Mouse (Mus musculus) heart, embryonic 13.5 days (tissue): ENCODE data around the gene Cntfr. TPM values are rescaled to one million over a fixed set of nuclear protein-coding genes. Genes with fewer than 3 reads are reported as not detected.

ENCODE experiments used
- ATAC-seq: fragments of 200-750 bp; cut with Nextera tagmentation; 2 replicates; pipeline ENCODE4 v1.8.0; 2017; ENCODE audit warnings: moderate TSS enrichment; ENCODE audit not compliant: insufficient number of reproducible peaks, low FRiP score, low TSS enrichment; ENCODE audit errors: extremely low read depth
- H3K27ac ChIP-seq: fragments of 300-500 bp; sonication (generic); replicated peaks from 2 replicates; pipeline ENCODE4 v1.5.1; 2015; ENCODE audit warnings: moderate library complexity, mild to moderate bottlenecking, inconsistent platforms
- H3K27me3 ChIP-seq: fragments of 300-500 bp; sonication (generic); replicated peaks from 2 replicates; pipeline ENCODE4 v1.6.1; 2015; ENCODE audit warnings: mild to moderate bottlenecking, inconsistent platforms
- H3K36me3 ChIP-seq: fragments of 300-500 bp; sonication (generic); 2 replicates; pipeline ENCODE4 v1.6.1; 2015; ENCODE audit warnings: mild to moderate bottlenecking, inconsistent platforms
- H3K4me1 ChIP-seq: fragments of 300-500 bp; sonication (generic); 2 replicates; pipeline ENCODE4 v1.6.1; 2015; ENCODE audit warnings: inconsistent platforms
- H3K4me2 ChIP-seq: fragments of 300-500 bp; sonication (generic); 2 replicates; pipeline ENCODE4 v1.6.1; 2015; ENCODE audit warnings: inconsistent platforms, mild to moderate bottlenecking, moderate library complexity
- H3K4me3 ChIP-seq: fragments of 300-500 bp; sonication (generic); 2 replicates; pipeline ENCODE4 v1.5.1; 2015; ENCODE audit warnings: moderate library complexity, mild to moderate bottlenecking, inconsistent platforms
- H3K9ac ChIP-seq: fragments of 300-500 bp; sonication (generic); 2 replicates; pipeline ENCODE4 v1.6.1; 2015; ENCODE audit warnings: inconsistent platforms, mild to moderate bottlenecking, moderate library complexity
- H3K9me3 ChIP-seq: fragments of 300-500 bp; sonication (generic); 2 replicates; pipeline ENCODE4 v1.6.1; 2016; ENCODE audit warnings: inconsistent platforms
- WGBS: fragments of 180-500 bp; shearing (Covaris S2); methylation state at CpG from one replicate; pipeline ENCODE4 v1.1.7; 2015; ENCODE audit warnings: mixed read lengths; 5-methylcytosine and 5-hydroxymethylcytosine counted together
- polyA plus RNA-seq: library from polyadenylated mRNA; unstranded; fragments of >200 nt; fragmentation: Nextera tagmentation; extraction: Ambion mirVana; gene quantifications from 2 replicates; pipeline ENCODE4 v1.2.1, GENCODE M21; 2015

The Cntfr gene
- polyA plus RNA-seq, 1 experiment from 2014 or later: 3.9 TPM

DNA sequence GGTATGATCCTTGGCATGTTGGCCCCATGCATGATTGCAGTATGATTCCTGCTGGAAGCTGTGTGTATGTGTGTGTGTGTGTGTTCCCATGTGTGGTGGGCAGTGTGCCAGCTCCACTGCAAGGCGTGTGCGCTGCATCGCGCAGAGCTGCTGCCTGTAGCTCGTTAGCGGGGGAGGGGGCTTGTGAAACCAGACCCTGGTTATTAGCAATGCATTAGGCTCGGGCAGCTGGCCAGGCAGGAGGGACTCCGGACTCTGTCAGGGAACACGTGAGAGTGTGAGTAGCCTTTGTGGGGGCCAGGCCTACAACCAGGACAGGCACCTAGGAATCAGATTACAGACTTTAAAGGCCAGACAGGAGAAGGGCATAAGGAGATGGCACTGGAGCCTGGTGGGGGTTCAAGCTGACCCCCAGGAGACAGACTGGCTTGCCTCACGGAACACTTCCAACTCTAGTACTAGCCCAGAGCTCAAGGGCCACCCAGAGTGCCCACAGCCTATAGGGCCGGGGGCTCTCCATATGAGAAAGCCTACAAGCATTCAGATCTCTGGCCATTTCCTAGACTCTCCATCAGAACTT lies 35.9 kb downstream of the Cntfr start:
- H3K27ac ChIP-seq: no peak overlapping the region
- 29% methylated on average over 11 of the region's 11 CpGs for WGBS
- peaks cover 61% of the 10 kb centered on the region for H3K4me1 ChIP-seq
- no peak for ATAC-seq
- H3K27me3 ChIP-seq: peaks cover 65% of the 10 kb centered on the region
- H3K36me3 ChIP-seq: no peaks in the 10 kb centered on the region
- no peak overlapping the region for H3K9ac ChIP-seq
- H3K4me2 ChIP-seq: no peak overlapping the region
- H3K9me3 ChIP-seq: no peaks in the 10 kb centered on the region
- H3K4me3 ChIP-seq: no peak overlapping the region

- no peaks in the 10 kb centered on the region for H3K36me3 ChIP-seq
- peaks cover 48% of the 10 kb centered on the region for H3K4me1 ChIP-seq
These were observed 37.3 kb downstream of the Cntfr start for GRCm38 (mm10) chr4:41659556-41659955.

GRCm38 (mm10) chr4:41658566-41659384 lies 38.1 kb downstream of the Cntfr start:
- no peak overlapping the region for H3K27ac ChIP-seq
- H3K27me3 ChIP-seq: peaks cover 72% of the 10 kb centered on the region
- H3K4me2 ChIP-seq: peak overlapping the region; percentile 22
- ATAC-seq: peak; percentile 14; the same call in 1 of the 2 replicates
- H3K36me3 ChIP-seq: no peaks in the 10 kb centered on the region
- 17% methylated on average over 19 of the region's 25 CpGs for WGBS
- H3K4me3 ChIP-seq: no peak overlapping the region
- peaks cover 40% of the 10 kb centered on the region for H3K4me1 ChIP-seq
- H3K9ac ChIP-seq: 0 out of 2 replicates have a peak overlapping the region, but pooled peaks have one; percentile 40
- H3K9me3 ChIP-seq: no peaks in the 10 kb centered on the region

More at GRCm38 (mm10) chr4:41659556-41659955, 37.3 kb downstream of the Cntfr start:
- H3K9ac ChIP-seq: no peak overlapping the region
- no peaks in the 10 kb centered on the region for H3K9me3 ChIP-seq
- no peak for ATAC-seq
- no peak overlapping the region for H3K27ac ChIP-seq
- peaks cover 72% of the 10 kb centered on the region for H3K27me3 ChIP-seq
- 52% methylated on average over 13 of the region's 13 CpGs for WGBS
- H3K4me2 ChIP-seq: no peak overlapping the region
- no peak overlapping the region for H3K4me3 ChIP-seq

GRCm38 (mm10) chr4:41655525-41655924 lies 41.4 kb downstream of the Cntfr start:
- no peak for ATAC-seq
- H3K36me3 ChIP-seq: no peaks in the 10 kb centered on the region
- H3K27ac ChIP-seq: no peak overlapping the region
- no peak overlapping the region for H3K4me3 ChIP-seq
- H3K4me1 ChIP-seq: peaks cover 24% of the 10 kb centered on the region
- H3K9me3 ChIP-seq: no peaks in the 10 kb centered on the region
- H3K4me2 ChIP-seq: no peak overlapping the region
- peaks cover 48% of the 10 kb centered on the region for H3K27me3 ChIP-seq
- no peak overlapping the region for H3K9ac ChIP-seq
- 76% methylated on average over 2 of the region's 2 CpGs for WGBS

- peaks cover 36% of the 10 kb centered on the region for H3K27me3 ChIP-seq
- ATAC-seq: no peak
- no peaks in the 10 kb centered on the region for H3K36me3 ChIP-seq
- H3K9ac ChIP-seq: no peak overlapping the region
- peaks cover 11% of the 10 kb centered on the region for H3K4me1 ChIP-seq
- H3K27ac ChIP-seq: no peak overlapping the region
- no peak overlapping the region for H3K4me2 ChIP-seq
- 12% methylated on average over 7 of the region's 7 CpGs for WGBS
- no peak overlapping the region for H3K4me3 ChIP-seq
- H3K9me3 ChIP-seq: no peaks in the 10 kb centered on the region
These were observed 42.7 kb downstream of the Cntfr start for GRCm38 (mm10) chr4:41654217-41654616.

DNA sequence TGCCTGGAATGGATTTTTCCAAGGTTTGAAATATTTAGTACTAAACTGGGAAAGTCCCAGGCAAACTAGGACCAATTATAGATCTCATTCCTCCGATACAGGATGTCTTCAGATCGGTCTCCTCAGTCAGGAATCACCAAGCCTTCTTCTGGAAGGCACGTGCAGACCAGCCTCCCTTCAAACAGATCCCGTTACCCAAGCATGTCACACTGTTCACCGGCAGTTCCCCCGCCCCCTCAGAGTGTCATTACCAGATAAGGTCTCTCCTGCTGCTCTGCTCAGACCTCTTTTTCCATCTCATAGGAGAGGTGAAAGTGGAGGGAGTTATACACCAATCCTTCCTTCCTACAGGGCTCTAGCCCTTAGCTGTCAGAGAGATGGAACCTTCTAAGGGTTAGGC lies 43.2 kb downstream of the Cntfr start:
- Histone ChIP-seq H3K9me3 (no peaks in the 10 kb centered on the region), H3K4me1 (peaks cover 7% of the 10 kb centered on the region), H3K4me3 (no peak overlapping the region), H3K27me3 (peaks cover 31% of the 10 kb centered on the region), H3K36me3 (no peaks in the 10 kb centered on the region), H3K9ac (no peak overlapping the region), H3K27ac (no peak overlapping the region), H3K4me2 (no peak overlapping the region)
- 40% methylated on average over 6 of the region's 6 CpGs for WGBS
- ATAC-seq: no peak

- no peak overlapping the region for H3K9ac ChIP-seq
- 44% methylated on average over 6 of the region's 6 CpGs for WGBS
- H3K36me3 ChIP-seq: no peaks in the 10 kb centered on the region
- ATAC-seq: no peak
- H3K4me2 ChIP-seq: no peak overlapping the region
- H3K27me3 ChIP-seq: peaks cover 28% of the 10 kb centered on the region
- H3K4me3 ChIP-seq: no peak overlapping the region
- no peaks in the 10 kb centered on the region for H3K9me3 ChIP-seq
- H3K27ac ChIP-seq: no peak overlapping the region
- peaks cover 3% of the 10 kb centered on the region; the same call in 1 of the 2 replicates for H3K4me1 ChIP-seq
These were observed 43.6 kb downstream of the Cntfr start for GRCm38 (mm10) chr4:41653296-41653695.

DNA sequence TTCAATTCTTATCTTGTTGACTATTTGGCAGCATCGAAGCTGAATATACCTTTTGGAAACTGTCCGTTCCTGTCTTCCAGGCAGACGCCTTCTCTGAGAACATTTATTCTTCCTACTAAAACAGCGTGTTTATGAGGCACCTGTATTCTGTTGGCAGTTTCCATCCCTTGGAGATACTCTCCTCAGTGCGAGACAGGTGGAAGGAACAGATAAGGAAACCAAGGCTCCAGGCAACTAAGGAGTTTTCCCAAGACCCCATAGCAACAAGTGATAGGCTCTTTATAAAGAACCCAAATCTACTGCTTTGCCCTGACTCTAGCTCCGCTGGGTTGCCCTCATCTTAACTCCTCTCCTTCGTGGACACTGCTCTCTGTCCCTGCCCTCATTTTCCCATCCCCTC lies 48.3 kb downstream of the Cntfr start:
- no peaks in the 10 kb centered on the region for H3K9me3 ChIP-seq
- 59% methylated on average over 7 of the region's 7 CpGs for WGBS
- no peak overlapping the region for H3K27ac ChIP-seq
- no peaks in the 10 kb centered on the region for H3K36me3 ChIP-seq
- no peak overlapping the region for H3K9ac ChIP-seq
- no peaks in the 10 kb centered on the region for H3K4me1 ChIP-seq
- no peak overlapping the region for H3K4me3 ChIP-seq
- no peaks in the 10 kb centered on the region; the same call in 1 of the 2 replicates for H3K27me3 ChIP-seq
- ATAC-seq: no peak
- H3K4me2 ChIP-seq: no peak overlapping the region

DNA sequence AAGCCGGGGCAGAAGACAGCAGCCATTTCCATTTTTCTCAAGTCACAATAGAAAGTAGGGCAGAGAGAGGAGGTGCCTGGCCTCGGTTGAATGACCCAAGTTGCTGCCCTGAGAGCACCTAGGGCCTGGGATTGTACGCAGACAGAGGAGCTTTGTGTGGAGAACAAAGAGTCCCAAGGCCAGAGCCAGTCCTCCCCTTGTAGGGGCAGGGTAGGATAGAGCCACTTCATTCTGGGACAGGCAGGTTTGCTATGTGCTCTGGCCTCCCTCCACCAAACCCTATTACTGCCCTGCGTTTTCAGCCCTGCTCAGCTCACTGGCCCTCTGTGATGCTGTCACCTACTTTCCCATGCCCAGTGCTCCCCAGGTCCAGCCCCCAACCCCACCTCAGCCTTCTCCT lies 48.7 kb downstream of the Cntfr start:
- Histone ChIP-seq H3K4me1 (no peaks in the 10 kb centered on the region), H3K4me2 (no peak overlapping the region), H3K36me3 (no peaks in the 10 kb centered on the region), H3K27ac (no peak overlapping the region), H3K27me3 (no peaks in the 10 kb centered on the region; the same call in 1 of the 2 replicates), H3K9me3 (no peaks in the 10 kb centered on the region), H3K9ac (no peak overlapping the region), H3K4me3 (no peak overlapping the region)
- WGBS: 64% methylated on average over 4 of the region's 4 CpGs
- ATAC-seq: no peak

- H3K4me1 ChIP-seq: peaks cover 1% of the 10 kb centered on the region; the same call in 1 of the 2 replicates
- no peak overlapping the region for H3K4me3 ChIP-seq
- no peaks in the 10 kb centered on the region for H3K9me3 ChIP-seq
- no peaks in the 10 kb centered on the region for H3K36me3 ChIP-seq
- H3K27ac ChIP-seq: no peak overlapping the region
- peaks cover 4% of the 10 kb centered on the region; the same call in 1 of the 2 replicates for H3K27me3 ChIP-seq
- no peak overlapping the region for H3K4me2 ChIP-seq
- ATAC-seq: no peak
- WGBS: 21% methylated on average over 5 of the region's 5 CpGs
- H3K9ac ChIP-seq: no peak overlapping the region
These were observed 51.4 kb downstream of the Cntfr start for GRCm38 (mm10) chr4:41645488-41645887.

GRCm38 (mm10) chr4:41641199-41641822 lies 55.6 kb downstream of the Cntfr start:
- Histone ChIP-seq H3K27ac (no peak overlapping the region), H3K9me3 (no peaks in the 10 kb centered on the region), H3K4me1 (peaks cover 17% of the 10 kb centered on the region), H3K4me3 (no peak overlapping the region), H3K9ac (no peak overlapping the region), H3K27me3 (peaks cover 25% of the 10 kb centered on the region), H3K4me2 (no peak overlapping the region), H3K36me3 (no peaks in the 10 kb centered on the region)
- WGBS: 84% methylated on average over 6 of the region's 6 CpGs
- no peak for ATAC-seq
